Mouse (Mus musculus) CH12.LX (cell line): ENCODE measurements around the gene Atp2b4. TPM values are rescaled to one million over a fixed set of nuclear protein-coding genes. Genes with fewer than 3 reads are reported as not detected.

Experiments
- DNase-seq: peaks from one replicate; pipeline ENCODE4 v3.0.0-alpha.2; 2013; ENCODE audit errors: extremely low read depth
- H3K27ac ChIP-seq: 2 replicates; pipeline ENCODE4 v1.5.1; 2012; ENCODE audit warnings: low read depth, mild to moderate bottlenecking, control low read depth, moderate library complexity; ENCODE audit not compliant: insufficient read depth
- H3K27me3 ChIP-seq: replicated peaks from 2 replicates; pipeline ENCODE3; 2012; ENCODE audit warnings: inconsistent platforms
- H3K36me3 ChIP-seq, 2 experiments: replicated peaks in 1 of 2; 2 replicates each; pipeline versions ENCODE3 to v1.6.1; 2012; ENCODE audit warnings: inconsistent platforms in 1 of 2, low read length in 1 of 2, mild to moderate bottlenecking in 1 of 2, mixed read lengths in 1 of 2, moderate library complexity in 1 of 2; ENCODE audit not compliant: control insufficient read depth in 1 of 2, insufficient read depth in 1 of 2
- H3K4me1 ChIP-seq, 2 experiments: 2 replicates each; pipeline ENCODE4 v1.6.1; 2012; ENCODE audit warnings: inconsistent platforms in 1 of 2, moderate library complexity in 1 of 2; ENCODE audit not compliant: insufficient read depth in 2 of 2, control insufficient read depth in 1 of 2
- H3K4me2 ChIP-seq: 2 replicates; pipeline ENCODE4 v1.6.1; 2012; ENCODE audit warnings: low read depth, mild to moderate bottlenecking, control low read depth; ENCODE audit not compliant: poor library complexity, insufficient read depth, severe bottlenecking
- H3K4me3 ChIP-seq, 3 experiments: fragments of 150-350 bp in 1 of 3; sonication (generic) in 1 of 3; replicated peaks in 1 of 3; 2 replicates each; pipeline versions ENCODE3 to v1.5.1; 2011 to 2012; ENCODE audit warnings: low read depth in 2 of 3, low read length in 2 of 3, mild to moderate bottlenecking in 2 of 3, moderate library complexity in 2 of 3, control low read depth in 1 of 3, improper control_type of control experiment in 1 of 3, inconsistent platforms in 1 of 3, mixed read lengths in 1 of 3; ENCODE audit not compliant: poor library complexity in 1 of 3
- H3K79me2 ChIP-seq: replicated peaks from 2 replicates; pipeline ENCODE4 v1.6.1; 2012; ENCODE audit warnings: mild to moderate bottlenecking, moderate library complexity; ENCODE audit not compliant: control insufficient read depth, poor library complexity, insufficient read depth, severe bottlenecking; ENCODE audit errors: extremely low read depth
- H3K9ac ChIP-seq: 2 replicates; pipeline ENCODE4 v1.6.1; 2012; ENCODE audit warnings: low read depth, mild to moderate bottlenecking, control low read depth, moderate library complexity; ENCODE audit not compliant: insufficient read depth
- H3K9me3 ChIP-seq: replicated peaks from 2 replicates; pipeline ENCODE3; 2012; ENCODE audit warnings: low read length, inconsistent platforms, mixed read lengths
- BHLHE40 ChIP-seq: IDR thresholded peaks from 2 replicates; pipeline ENCODE4 v1.6.1; 2011; ENCODE audit warnings: mild to moderate bottlenecking, low read depth, low read length, improper control_type of control experiment
- CHD1 ChIP-seq: IDR thresholded peaks from 2 replicates; pipeline ENCODE4 v1.6.1; 2012; ENCODE audit warnings: low read depth, low read length, improper control_type of control experiment, inconsistent platforms
- CHD2 ChIP-seq: IDR thresholded peaks from 2 replicates; pipeline ENCODE4 v1.6.1; 2011; ENCODE audit warnings: low read length, improper control_type of control experiment
- CTCF ChIP-seq, 2 experiments: IDR thresholded peaks in 1 of 2; conservative IDR thresholded peaks in 1 of 2; 2 replicates each; pipeline ENCODE4 v1.5.1; 2011 to 2012; ENCODE audit warnings: low read depth in 2 of 2, low read length in 2 of 2, improper control_type of control experiment in 1 of 2, inconsistent platforms in 1 of 2, mild to moderate bottlenecking in 1 of 2, moderate library complexity in 1 of 2
- ELF1 ChIP-seq: IDR thresholded peaks from 2 replicates; pipeline ENCODE4 v1.6.1; 2014; ENCODE audit warnings: low read depth, mild to moderate bottlenecking, inconsistent platforms, low read length, improper control_type of control experiment
- EP300 ChIP-seq: IDR thresholded peaks from 2 replicates; pipeline ENCODE4 v1.6.1; 2011; ENCODE audit warnings: low read length, improper control_type of control experiment
- ETS1 ChIP-seq: conservative IDR thresholded peaks from 2 replicates; pipeline ENCODE4 v1.6.1; 2012; ENCODE audit warnings: low read depth, mild to moderate bottlenecking, inconsistent platforms, low read length, improper control_type of control experiment, moderate library complexity
- HCFC1 ChIP-seq: IDR thresholded peaks from 2 replicates; pipeline ENCODE4 v1.6.1; 2012; ENCODE audit warnings: low read depth, mild to moderate bottlenecking, inconsistent platforms, low read length, improper control_type of control experiment
- IRF4 ChIP-seq: IDR thresholded peaks from 2 replicates; pipeline ENCODE4 v1.6.1; 2014; ENCODE audit warnings: low read depth, mild to moderate bottlenecking, inconsistent platforms, low read length, improper control_type of control experiment
- MAX ChIP-seq: IDR thresholded peaks from 2 replicates; pipeline ENCODE4 v1.6.1; 2011; ENCODE audit warnings: low read length, improper control_type of control experiment
- MAZ ChIP-seq: IDR thresholded peaks from 2 replicates; pipeline ENCODE4 v1.6.1; 2012; ENCODE audit warnings: low read depth, mild to moderate bottlenecking, inconsistent platforms, low read length, improper control_type of control experiment, moderate library complexity
- MEF2A ChIP-seq: IDR thresholded peaks from 2 replicates; pipeline ENCODE4 v1.6.1; 2014; ENCODE audit warnings: low read depth, mild to moderate bottlenecking, inconsistent platforms, low read length, improper control_type of control experiment, borderline replicate concordance
- MXI1 ChIP-seq: IDR thresholded peaks from 2 replicates; pipeline ENCODE4 v1.6.1; 2011; ENCODE audit warnings: mild to moderate bottlenecking, low read depth, low read length, improper control_type of control experiment
- MYC ChIP-seq: IDR thresholded peaks from 2 replicates; pipeline ENCODE4 v1.6.1; 2011; ENCODE audit warnings: low read depth, mild to moderate bottlenecking, improper control_type of control experiment, low read length
- NELFE ChIP-seq: IDR thresholded peaks from 2 replicates; pipeline ENCODE4 v1.6.1; 2011; ENCODE audit warnings: low read depth, low read length, improper control_type of control experiment
- NRF1 ChIP-seq: IDR thresholded peaks from 2 replicates; pipeline ENCODE4 v1.6.1; 2014; ENCODE audit warnings: low read depth, mild to moderate bottlenecking, inconsistent platforms, low read length, improper control_type of control experiment, moderate library complexity
- PAX5 ChIP-seq: IDR thresholded peaks from 2 replicates; pipeline ENCODE4 v1.6.1; 2012; ENCODE audit warnings: low read length, inconsistent platforms, mixed read lengths
- POLR2A ChIP-seq: IDR thresholded peaks from 2 replicates; pipeline ENCODE4 v1.6.1; 2011; ENCODE audit warnings: low read depth, mild to moderate bottlenecking, improper control_type of control experiment, low read length
- POLR2AphosphoS2 ChIP-seq: IDR thresholded peaks from 2 replicates; pipeline ENCODE4 v1.6.1; 2011; ENCODE audit warnings: low read depth, low read length, improper control_type of control experiment
- RAD21 ChIP-seq: IDR thresholded peaks from 2 replicates; pipeline ENCODE4 v1.6.1; 2011; ENCODE audit warnings: low read depth, mild to moderate bottlenecking, low read length, improper control_type of control experiment, moderate library complexity
- RCOR1 ChIP-seq: conservative IDR thresholded peaks from 2 replicates; pipeline ENCODE4 v1.6.1; 2012; ENCODE audit warnings: low read depth, mild to moderate bottlenecking, inconsistent platforms, low read length, improper control_type of control experiment
- SMC3 ChIP-seq: IDR thresholded peaks from 2 replicates; pipeline ENCODE4 v1.6.1; 2011; ENCODE audit warnings: low read depth, low read length, improper control_type of control experiment
- TBP ChIP-seq: conservative IDR thresholded peaks from 2 replicates; pipeline ENCODE4 v1.6.1; 2011; ENCODE audit warnings: low read depth, low read length, improper control_type of control experiment
- TCF12 ChIP-seq: IDR thresholded peaks from 2 replicates; pipeline ENCODE4 v1.6.1; 2014; ENCODE audit warnings: low read depth, mild to moderate bottlenecking, inconsistent platforms, low read length, improper control_type of control experiment
- UBTF ChIP-seq: IDR thresholded peaks from 2 replicates; pipeline ENCODE4 v1.6.1; 2012; ENCODE audit warnings: low read depth, mild to moderate bottlenecking, inconsistent platforms, low read length, improper control_type of control experiment, moderate library complexity
- ZC3H11A ChIP-seq: IDR thresholded peaks from 2 replicates; pipeline ENCODE4 v1.6.1; 2012; ENCODE audit warnings: low read depth, mild to moderate bottlenecking, inconsistent platforms, low read length, improper control_type of control experiment
- dilution Hi-C: fragments of 300-500 bp; cut with MboI; formaldehyde crosslinking; loops from 2 replicates; pipeline ENCODE4 v1.14.3; 2020; ENCODE audit warnings: low sequenced_read_pairs; ENCODE audit not compliant: extremely low pct_unique_long_range_greater_than_20kb, extremely low pct_ligation_motif_present
- in situ Hi-C: fragments of 300-500 bp; cut with MboI; formaldehyde crosslinking; loops from 3 replicates; pipeline ENCODE4 v1.14.3; 2019; ENCODE audit warnings: low sequenced_read_pairs, low pct_ligation_motif_present, low pct_unique_long_range_greater_than_20kb, mixed read lengths
- polyA plus RNA-seq: library from polyadenylated mRNA; unstranded; fragments of >175 nt; gene quantifications from 2 replicates; pipeline ENCODE4 v1.2.1, GENCODE M21; 2012; ENCODE audit warnings: low read depth; ENCODE audit not compliant: insufficient read length
- total RNA-seq, 2 experiments: library from RNA; depleted of rRNA; stranded (reverse); fragments of 300-350 nt in 1 of 2; fragments of >200 nt in 1 of 2; gene quantifications; 2 replicates each; pipeline ENCODE4 v1.2.3; 2012 to 2014

The Atp2b4 gene
- total and polyA plus RNA-seq, 3 experiments: 6.9 to 18.4 (median 17.5) TPM

- dilution Hi-C loops: no loop called here
- H3K4me1 ChIP-seq: peaks cover 11 to 46% of the 10 kb centered on the region in 2 experiments
- H3K27ac ChIP-seq: no peak overlapping the region
- no peak overlapping the region for H3K9ac ChIP-seq
- peaks cover 4% of the 10 kb centered on the region for H3K9me3 ChIP-seq
- peak overlapping the region; percentile 23; the same call in 1 of the 2 replicates for H3K4me2 ChIP-seq
- in situ Hi-C loops: no loop called here
- no peak overlapping the region for H3K4me3 ChIP-seq
- DNase-seq: peak; percentile 35
- no peaks in the 10 kb centered on the region for H3K36me3 ChIP-seq
- H3K27me3 ChIP-seq: no peaks in the 10 kb centered on the region
- no peak for TF ChIP-seq POLR2A
- no peak for TF ChIP-seq TBP
- no peak for TF ChIP-seq MAZ
- no peak for TF ChIP-seq HCFC1
- TF ChIP-seq UBTF: no peak
- TF ChIP-seq EP300: no peak
- no peak for TF ChIP-seq CTCF (conservative IDR thresholded peaks at IDR 0.05 in 1 of 2, IDR thresholded peaks at IDR 0.05 in 1 of 2; ENCODE audit: low read depth in 2 of 2, low read length in 2 of 2)
- no peaks in the 10 kb centered on the region for H3K79me2 ChIP-seq
These were observed 41.4 kb upstream of the Atp2b4 start for GRCm38 (mm10) chr1:133842074-133842725.

GRCm38 (mm10) chr1:133841171-133841926 is 40.5 kb upstream of the Atp2b4 start:
- DNase-seq: peak; percentile 56
- no peaks in the 10 kb centered on the region for H3K27me3 ChIP-seq
- H3K4me3 ChIP-seq: no peak overlapping the region
- H3K27ac ChIP-seq: no peak overlapping the region
- H3K9ac ChIP-seq: no peak overlapping the region
- TF ChIP-seq MAX (peak; percentile 56), MAZ (0 out of 2 replicates have a peak, but pooled peaks have one; percentile 28), ETS1 (peak; percentile 71), PAX5 (no peak), RAD21 (no peak), ZC3H11A (no peak), MYC (peak; percentile 80; the same call in 1 of the 2 replicates), NELFE (no peak), NRF1 (peak; percentile 79), CHD2 (no peak), ELF1 (0 out of 2 replicates have a peak, but pooled peaks have one; percentile 10), IRF4 (peak; percentile 62; the same call in 1 of the 2 replicates), BHLHE40 (peak; percentile 88), RCOR1 (no peak), TCF12 (0 out of 2 replicates have a peak, but pooled peaks have one; percentile 22), POLR2AphosphoS2 (no peak), CHD1 (no peak), MEF2A (peak; percentile 45; the same call in 1 of the 2 replicates), MXI1 (no peak; the same call in 1 of the 2 replicates), SMC3 (no peak)
- H3K4me2 ChIP-seq: no peak overlapping the region
- peaks cover 4% of the 10 kb centered on the region for H3K9me3 ChIP-seq
- in situ Hi-C loops (no loop called here), dilution Hi-C loops (no loop called here)
- no peaks in the 10 kb centered on the region for H3K36me3 ChIP-seq
- H3K79me2 ChIP-seq: no peaks in the 10 kb centered on the region
- H3K4me1 ChIP-seq: peaks cover 11 to 46% of the 10 kb centered on the region in 2 experiments
